Mouse (Mus musculus): ENCODE measurements around the gene Ltb. TPM values are rescaled to one million over a fixed set of nuclear protein-coding genes. Genes with fewer than 3 reads are reported as not detected.

Gene Ltb
- polyA plus RNA-seq, 1 experiment from 2014 or later: 1.5 TPM

DNA sequence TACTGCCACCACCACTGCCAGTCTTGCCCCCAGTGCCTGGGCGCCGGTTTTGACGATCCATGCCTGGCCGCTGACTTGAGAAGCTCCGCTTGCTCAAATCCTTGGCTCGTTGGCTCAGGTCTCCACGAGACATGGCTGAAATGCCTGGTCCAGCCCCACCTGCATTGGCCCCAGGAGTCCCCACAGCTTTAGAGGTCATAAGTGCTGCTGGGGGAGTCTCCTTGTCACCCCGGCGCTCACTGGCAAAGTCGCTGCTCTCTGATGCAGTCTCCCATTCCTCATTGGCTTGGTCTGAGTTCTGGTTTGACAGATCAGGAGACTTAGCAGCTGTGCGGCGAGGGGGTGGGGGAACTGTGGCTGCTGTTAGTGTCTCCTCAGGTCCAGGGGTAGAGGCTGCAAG, 38.8 kb upstream of the Ltb start:
- DNase-seq (ENCODE audit: low spot score) (no peak), ATAC-seq (replicated peaks; ENCODE audit: low FRiP score, low TSS enrichment, low read depth) (no peak)
- no peaks in the 10 kb centered on the region for H3K9me3 ChIP-seq (ENCODE audit: control insufficient read depth, low read length)
- H3K9ac ChIP-seq (ENCODE audit: low read length): no peak overlapping the region
- H3K4me1 ChIP-seq (replicated peaks; ENCODE audit: control insufficient read depth, insufficient read depth, low read length): no peaks in the 10 kb centered on the region
- peaks cover 99% of the 10 kb centered on the region for H3K36me3 ChIP-seq (ENCODE audit: control insufficient read depth, insufficient read depth, low read length)
- no peak overlapping the region for H3K4me2 ChIP-seq (ENCODE audit: low read length)
- no peak overlapping the region for H3K4me3 ChIP-seq (ENCODE audit: low read depth, low read length)
- WGBS: 92% methylated on average over 12 of the region's 12 CpGs
- H3K27me3 ChIP-seq (replicated peaks; ENCODE audit: control insufficient read depth, insufficient read depth, low read length): no peaks in the 10 kb centered on the region
- no peak overlapping the region for H3K27ac ChIP-seq (ENCODE audit: low read depth)

GRCm38 (mm10) chr17:35156461-35157200, 37.6 kb upstream of the Ltb start:
- no peaks in the 10 kb centered on the region for H3K4me1 ChIP-seq (replicated peaks; ENCODE audit: control insufficient read depth, insufficient read depth, low read length)
- H3K27me3 ChIP-seq (replicated peaks; ENCODE audit: control insufficient read depth, insufficient read depth, low read length): no peaks in the 10 kb centered on the region

DNA sequence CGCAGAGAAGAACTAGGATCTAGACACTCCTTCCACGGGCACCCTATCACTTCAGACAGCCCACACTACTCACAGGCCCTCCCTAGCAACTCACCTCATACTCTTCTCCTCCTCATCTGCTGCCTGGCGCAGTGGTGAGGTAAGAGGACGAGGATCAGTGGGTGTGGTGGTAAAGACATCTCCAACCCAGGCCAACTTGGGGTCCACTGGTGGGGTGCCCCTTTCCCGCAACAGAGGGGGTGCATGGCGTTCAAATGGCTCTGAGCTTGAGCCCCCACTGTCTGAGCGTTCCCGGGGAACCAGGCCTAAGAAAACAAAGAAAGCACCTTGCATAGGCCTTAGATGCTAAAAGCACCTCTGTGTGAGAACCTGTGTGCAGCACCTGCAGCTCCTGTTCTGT, 37.0 kb upstream of the Ltb start:
- ATAC-seq (replicated peaks; ENCODE audit: low FRiP score, low TSS enrichment, low read depth): no peak
- WGBS: 88% methylated on average over 8 of the region's 8 CpGs
- no peak for DNase-seq (ENCODE audit: low spot score)
- no peaks in the 10 kb centered on the region for H3K4me1 ChIP-seq (replicated peaks; ENCODE audit: control insufficient read depth, insufficient read depth, low read length)
- H3K9me3 ChIP-seq (ENCODE audit: control insufficient read depth, low read length): no peaks in the 10 kb centered on the region
- no peak overlapping the region for H3K9ac ChIP-seq (ENCODE audit: low read length)
- H3K4me3 ChIP-seq (ENCODE audit: low read depth, low read length): no peak overlapping the region
- no peak overlapping the region for H3K4me2 ChIP-seq (ENCODE audit: low read length)
- H3K27ac ChIP-seq (ENCODE audit: low read depth): no peak overlapping the region
- H3K27me3 ChIP-seq (replicated peaks; ENCODE audit: control insufficient read depth, insufficient read depth, low read length): no peaks in the 10 kb centered on the region
- peaks cover 100% of the 10 kb centered on the region for H3K36me3 ChIP-seq (ENCODE audit: control insufficient read depth, insufficient read depth, low read length)

More at GRCm38 (mm10) chr17:35156461-35157200, 37.6 kb upstream of the Ltb start:
- no peak overlapping the region for H3K27ac ChIP-seq (ENCODE audit: low read depth)
- H3K9me3 ChIP-seq (ENCODE audit: control insufficient read depth, low read length): no peaks in the 10 kb centered on the region
- H3K4me3 ChIP-seq (ENCODE audit: low read depth, low read length): no peak overlapping the region
- WGBS: 90% methylated on average over 33 of the region's 33 CpGs
- no peak overlapping the region for H3K4me2 ChIP-seq (ENCODE audit: low read length)
- no peak overlapping the region for H3K9ac ChIP-seq (ENCODE audit: low read length)
- no peak for ATAC-seq (replicated peaks; ENCODE audit: low FRiP score, low TSS enrichment, low read depth)
- H3K36me3 ChIP-seq (ENCODE audit: control insufficient read depth, insufficient read depth, low read length): peaks cover 100% of the 10 kb centered on the region
- DNase-seq (ENCODE audit: low spot score): no peak

GRCm38 (mm10) chr17:35157661-35158175, 36.5 kb upstream of the Ltb start:
- H3K4me2 ChIP-seq (ENCODE audit: low read length): no peak overlapping the region
- H3K9ac ChIP-seq (ENCODE audit: low read length): no peak overlapping the region
- no peaks in the 10 kb centered on the region for H3K9me3 ChIP-seq (ENCODE audit: control insufficient read depth, low read length)
- WGBS: 89% methylated on average over 8 of the region's 8 CpGs
- ATAC-seq (replicated peaks; ENCODE audit: low FRiP score, low TSS enrichment, low read depth) (no peak), DNase-seq (ENCODE audit: low spot score) (no peak)
- peaks cover 3% of the 10 kb centered on the region for H3K4me1 ChIP-seq (replicated peaks; ENCODE audit: control insufficient read depth, insufficient read depth, low read length)
- H3K27ac ChIP-seq (ENCODE audit: low read depth): no peak overlapping the region
- H3K36me3 ChIP-seq (ENCODE audit: control insufficient read depth, insufficient read depth, low read length): peaks cover 97% of the 10 kb centered on the region
- H3K4me3 ChIP-seq (ENCODE audit: low read depth, low read length): no peak overlapping the region
- no peaks in the 10 kb centered on the region for H3K27me3 ChIP-seq (replicated peaks; ENCODE audit: control insufficient read depth, insufficient read depth, low read length)

DNA sequence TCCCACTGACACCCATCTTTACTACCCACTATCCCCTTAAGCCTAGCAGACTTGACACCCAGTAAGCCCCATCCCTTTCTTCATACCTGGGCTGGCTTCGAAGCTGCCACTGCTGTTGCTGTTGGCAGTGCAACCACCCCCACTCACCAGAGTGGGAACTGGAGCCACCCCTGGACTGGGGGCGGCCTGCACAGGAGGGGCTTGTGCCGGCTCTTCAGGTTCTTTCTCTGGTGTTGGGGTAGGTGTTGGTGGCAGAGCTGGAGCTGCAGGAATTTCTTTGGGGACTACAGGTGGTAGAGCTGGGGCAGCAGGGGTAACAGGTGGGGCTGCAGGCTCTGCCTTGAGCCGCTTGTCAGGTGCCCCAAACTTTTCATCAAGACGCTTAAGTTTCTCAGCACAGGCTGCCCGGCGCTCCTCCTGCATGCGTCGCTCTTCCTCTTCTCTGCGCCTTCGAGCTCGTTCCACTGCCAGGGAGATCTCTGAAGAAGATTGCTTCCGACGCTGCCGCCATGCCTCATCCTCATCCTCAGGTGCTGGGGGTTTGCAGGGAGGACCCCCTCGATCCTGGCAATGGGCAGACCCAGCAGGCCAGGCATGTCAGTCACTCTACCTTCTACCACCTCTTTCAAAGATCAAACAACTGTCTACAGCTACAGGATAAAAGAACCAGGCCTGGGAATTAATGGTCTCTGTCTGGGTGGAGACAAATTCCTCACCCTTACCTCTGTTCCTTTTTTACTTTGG, 35.2 kb upstream of the Ltb start:
- H3K36me3 ChIP-seq (ENCODE audit: control insufficient read depth, insufficient read depth, low read length): peaks cover 86% of the 10 kb centered on the region
- no peaks in the 10 kb centered on the region for H3K27me3 ChIP-seq (replicated peaks; ENCODE audit: control insufficient read depth, insufficient read depth, low read length)
- no peak for ATAC-seq (replicated peaks; ENCODE audit: low FRiP score, low TSS enrichment, low read depth)
- no peaks in the 10 kb centered on the region for H3K9me3 ChIP-seq (ENCODE audit: control insufficient read depth, low read length)
- 92% methylated on average over 16 of the region's 16 CpGs for WGBS
- no peak overlapping the region for H3K27ac ChIP-seq (ENCODE audit: low read depth)
- no peak for DNase-seq (ENCODE audit: low spot score)
- H3K9ac ChIP-seq (ENCODE audit: low read length): no peak overlapping the region
- no peak overlapping the region for H3K4me2 ChIP-seq (ENCODE audit: low read length)
- peaks cover 10% of the 10 kb centered on the region for H3K4me1 ChIP-seq (replicated peaks; ENCODE audit: control insufficient read depth, insufficient read depth, low read length)
- no peak overlapping the region for H3K4me3 ChIP-seq (ENCODE audit: low read depth, low read length)

- no peak overlapping the region for H3K9ac ChIP-seq (ENCODE audit: low read length)
- H3K4me2 ChIP-seq (ENCODE audit: low read length): no peak overlapping the region
- H3K36me3 ChIP-seq (ENCODE audit: control insufficient read depth, insufficient read depth, low read length): peaks cover 80% of the 10 kb centered on the region
- no peaks in the 10 kb centered on the region for H3K27me3 ChIP-seq (replicated peaks; ENCODE audit: control insufficient read depth, insufficient read depth, low read length)
- WGBS: 91% methylated on average over 7 of the region's 7 CpGs
- H3K4me3 ChIP-seq (ENCODE audit: low read depth, low read length): no peak overlapping the region
- no peaks in the 10 kb centered on the region for H3K9me3 ChIP-seq (ENCODE audit: control insufficient read depth, low read length)
- ATAC-seq (replicated peaks; ENCODE audit: low FRiP score, low TSS enrichment, low read depth) (no peak), DNase-seq (ENCODE audit: low spot score) (no peak)
- no peak overlapping the region for H3K27ac ChIP-seq (ENCODE audit: low read depth)
- H3K4me1 ChIP-seq (replicated peaks; ENCODE audit: control insufficient read depth, insufficient read depth, low read length): peaks cover 10% of the 10 kb centered on the region
Observed at GRCm38 (mm10) chr17:35159638-35160037, 34.6 kb upstream of the Ltb start.

- no peaks in the 10 kb centered on the region for H3K9me3 ChIP-seq (ENCODE audit: control insufficient read depth, low read length)
- no peak for ATAC-seq (replicated peaks; ENCODE audit: low FRiP score, low TSS enrichment, low read depth)
- no peak for DNase-seq (ENCODE audit: low spot score)
- no peak overlapping the region for H3K4me3 ChIP-seq (ENCODE audit: low read depth, low read length)
- no peak overlapping the region for H3K9ac ChIP-seq (ENCODE audit: low read length)
- H3K36me3 ChIP-seq (ENCODE audit: control insufficient read depth, insufficient read depth, low read length): peaks cover 62% of the 10 kb centered on the region
- no peak overlapping the region for H3K4me2 ChIP-seq (ENCODE audit: low read length)
- WGBS: 84% methylated on average over 11 of the region's 11 CpGs
- H3K4me1 ChIP-seq (replicated peaks; ENCODE audit: control insufficient read depth, insufficient read depth, low read length): peaks cover 19% of the 10 kb centered on the region
- H3K27me3 ChIP-seq (replicated peaks; ENCODE audit: control insufficient read depth, insufficient read depth, low read length): no peaks in the 10 kb centered on the region
- no peak overlapping the region for H3K27ac ChIP-seq (ENCODE audit: low read depth)
Observed at GRCm38 (mm10) chr17:35161421-35161820, 32.8 kb upstream of the Ltb start.

DNA sequence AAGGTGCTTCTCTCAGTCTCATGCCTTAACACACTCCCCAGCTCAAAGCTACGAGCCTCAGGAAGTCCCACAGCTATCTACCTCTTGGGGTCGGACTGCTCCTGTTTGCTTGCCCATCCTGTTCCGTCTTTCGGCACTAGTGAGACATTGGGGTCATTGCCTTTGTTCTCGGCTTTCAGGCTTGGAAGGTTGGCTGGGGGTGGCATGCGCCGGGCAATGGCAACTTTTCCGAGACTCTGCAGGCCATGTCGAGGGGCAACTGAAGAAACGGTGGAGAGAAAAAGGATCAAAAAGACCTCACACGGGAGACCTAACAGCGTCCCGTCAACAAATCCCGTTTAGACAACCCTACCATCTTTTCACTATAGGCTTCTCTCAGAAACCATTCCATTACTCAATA, 32.1 kb upstream of the Ltb start:
- H3K4me2 ChIP-seq (ENCODE audit: low read length): no peak overlapping the region; the same call in 1 of the 2 replicates
- no peaks in the 10 kb centered on the region for H3K9me3 ChIP-seq (ENCODE audit: control insufficient read depth, low read length)
- H3K36me3 ChIP-seq (ENCODE audit: control insufficient read depth, insufficient read depth, low read length): peaks cover 55% of the 10 kb centered on the region
- no peak for DNase-seq (ENCODE audit: low spot score)
- H3K4me3 ChIP-seq (ENCODE audit: low read depth, low read length): peak overlapping the region; percentile 65; the same call in 1 of the 2 replicates
- 70% methylated on average over 14 of the region's 14 CpGs for WGBS
- H3K9ac ChIP-seq (ENCODE audit: low read length): no peak overlapping the region; the same call in 1 of the 2 replicates
- peaks cover 19% of the 10 kb centered on the region for H3K4me1 ChIP-seq (replicated peaks; ENCODE audit: control insufficient read depth, insufficient read depth, low read length)
- no peak overlapping the region for H3K27ac ChIP-seq (ENCODE audit: low read depth)
- H3K27me3 ChIP-seq (replicated peaks; ENCODE audit: control insufficient read depth, insufficient read depth, low read length): no peaks in the 10 kb centered on the region
- ATAC-seq (replicated peaks; ENCODE audit: low FRiP score, low TSS enrichment, low read depth): no peak
